In genomic region chr7:44472961-44473646, GRCm38 (mm10) we compare ENCODE assay signal across 9 mouse cellular contexts. TPM values are rescaled to one million over a fixed set of nuclear protein-coding genes. Genes with fewer than 3 reads are reported as not detected.
A peak's percentile ranks its signal among the peaks of the same experiment; 100 is the strongest.
DNase-seq lines count a peak whose midpoint lies in the region; ATAC-seq and TF ChIP-seq lines count a peak whose summit lies in the region.
"Had no signal": no experiment of that assay in that cellular context is flagged by ENCODE, and none has a peak within 500 bp of the region (broad histone marks: within the 10 kb centered on the region; RNA-seq: fewer than 3 reads in every experiment).

No protein-coding gene starts in this region.

- intact Hi-C loops in heart, postnatal 25 days (cut with DNase I): no loop called here

- no peak overlapping the region for H3K4me3 ChIP-seq in embryonic facial prominence, embryonic 13.5 days
- H3K4me3 ChIP-seq in lung, embryonic 14.5 days (ENCODE audit: low read depth, low read length): no peak overlapping the region

- H3K4me1 ChIP-seq in embryonic facial prominence, embryonic 13.5 days: peaks cover 28% of the 10 kb centered on the region
- peaks cover 23% of the 10 kb centered on the region for H3K4me1 ChIP-seq in lung, embryonic 14.5 days (ENCODE audit: insufficient read depth)

- peak; percentile 16 to 17 for DNase-seq in frontal cortex, postnatal 10 days (ENCODE audit: low spot score in 2 of 2)
- DNase-seq in frontal cortex, postnatal 36 days (ENCODE audit: low spot score in 2 of 2): no peak
- DNase-seq in heart, postnatal 25 days (ENCODE audit: low spot score): peak; percentile 54
- no peak for DNase-seq in lung, embryonic 14.5 days
- DNase-seq in urinary bladder, postnatal 10 days (ENCODE audit: low spot score): no peak
- DNase-seq in adrenal gland, adult 18-20 months (ENCODE audit: low spot score in 2 of 2): no peak

- peaks cover 51% of the 10 kb centered on the region for H3K27me3 ChIP-seq in embryonic facial prominence, embryonic 13.5 days
- peaks cover 10% of the 10 kb centered on the region; the same call in 1 of the 2 replicates for H3K27me3 ChIP-seq in lung, embryonic 14.5 days (ENCODE audit: insufficient read depth, low read length)

- no peaks in the 10 kb centered on the region for H3K36me3 ChIP-seq in embryonic facial prominence, embryonic 13.5 days
- H3K36me3 ChIP-seq in lung, embryonic 14.5 days (ENCODE audit: insufficient read depth): no peaks in the 10 kb centered on the region

- H3K9ac ChIP-seq in embryonic facial prominence, embryonic 13.5 days: peak overlapping the region; percentile 36; the same call in 1 of the 2 replicates
- H3K9ac ChIP-seq in lung, embryonic 14.5 days: peak overlapping the region; percentile 9; the same call in 1 of the 2 replicates

- no peak for ATAC-seq in embryonic facial prominence, embryonic 13.5 days (ENCODE audit: insufficient number of reproducible peaks, insufficient read depth, low FRiP score, low TSS enrichment, low read depth)
- peak; percentile 12; the same call in 1 of the 2 replicates for ATAC-seq in lung, embryonic 14.5 days (ENCODE audit: insufficient read depth)
- ATAC-seq in frontal cortex, adult (ENCODE audit: low TSS enrichment): no peak

- H3K9me3 ChIP-seq in embryonic facial prominence, embryonic 13.5 days: no peaks in the 10 kb centered on the region
- H3K9me3 ChIP-seq in lung, embryonic 14.5 days (ENCODE audit: low read depth, low read length): no peaks in the 10 kb centered on the region

- TF ChIP-seq CTCF in lung, embryonic 14.5 days (IDR thresholded peaks at IDR 0.05; ENCODE audit: low read depth): no peak

- 53% methylated on average over 9 of the region's 9 CpGs for WGBS in embryonic facial prominence, embryonic 13.5 days
- WGBS in lung, embryonic 14.5 days: 29% methylated on average over 9 of the region's 9 CpGs

- H3K4me2 ChIP-seq in embryonic facial prominence, embryonic 13.5 days: no peak overlapping the region
- H3K4me2 ChIP-seq in lung, embryonic 14.5 days: peak overlapping the region; percentile 31; the same call in 1 of the 2 replicates

- H3K27ac ChIP-seq in embryonic facial prominence, embryonic 13.5 days: no peak overlapping the region
- H3K27ac ChIP-seq in lung, embryonic 14.5 days (ENCODE audit: low read depth): peak overlapping the region; percentile 65; the same call in 1 of the 2 replicates

RNA-seq across cellular contexts. Expression of gene Josd2, which starts 5.3 kb away (rescaled TPM):
- 93.6 and 106 TPM in 2 replicates for polyA plus RNA-seq in embryonic facial prominence, embryonic 13.5 days (2015; fragmentation: Nextera tagmentation; extraction: Ambion mirVana)
- total RNA-seq in heart, postnatal 25 days (2021): 100 to 1,000 TPM; 158 to 161 TPM
- 82.7 and 87.6 TPM in 2 replicates for polyA plus RNA-seq in lung, embryonic 14.5 days (2014; fragmentation: Nextera tagmentation; extraction: Ambion mirVana)
- total RNA-seq in adrenal gland, adult 18-20 months (2021): 10 to 100 TPM; 40.0 to 42.6 TPM

RNA-seq across cellular contexts. Expression of gene Aspdh, which starts 7.9 kb away (rescaled TPM):
- 0.69 and 2.2 TPM in 2 replicates for polyA plus RNA-seq in embryonic facial prominence, embryonic 13.5 days (2015; fragmentation: Nextera tagmentation; extraction: Ambion mirVana)
- total RNA-seq in heart, postnatal 25 days (2021): 1 to 10 TPM in 1 of 2 experiments, under 1 TPM in 1; 0.70 to 1.3 TPM
- polyA plus RNA-seq in lung, embryonic 14.5 days (2014; fragmentation: Nextera tagmentation; extraction: Ambion mirVana): 0.28 TPM in 1 of 2 replicates, not detected in the other
- total RNA-seq in adrenal gland, adult 18-20 months (2021): not detected
- total RNA-seq: common myeloid progenitor, adult 5-6 weeks had no signal

RNA-seq across cellular contexts. Expression of gene Emc10, which starts 23.2 kb away (rescaled TPM):
- 126 and 129 TPM in 2 replicates for polyA plus RNA-seq in embryonic facial prominence, embryonic 13.5 days (2015; fragmentation: Nextera tagmentation; extraction: Ambion mirVana)
- 10 to 100 TPM; 96.9 to 99.6 TPM for total RNA-seq in heart, postnatal 25 days (2021)
- polyA plus RNA-seq in lung, embryonic 14.5 days (2014; fragmentation: Nextera tagmentation; extraction: Ambion mirVana): 122 and 133 TPM in 2 replicates
- 100 to 1,000 TPM in 1 of 2 experiments, 10 to 100 TPM in 1; 95.4 to 101 TPM for total RNA-seq in adrenal gland, adult 18-20 months (2021)

RNA-seq across cellular contexts. Expression of gene Fam71e1, which starts 23.3 kb away (rescaled TPM):
- polyA plus RNA-seq in embryonic facial prominence, embryonic 13.5 days (2015; fragmentation: Nextera tagmentation; extraction: Ambion mirVana): 19.9 and 22.4 TPM in 2 replicates
- 1 to 10 TPM; 3.7 to 4.0 TPM for total RNA-seq in heart, postnatal 25 days (2021)
- 9.1 and 11.3 TPM in 2 replicates for polyA plus RNA-seq in lung, embryonic 14.5 days (2014; fragmentation: Nextera tagmentation; extraction: Ambion mirVana)
- 1 to 10 TPM; 5.6 to 8.9 TPM for total RNA-seq in adrenal gland, adult 18-20 months (2021)
- total RNA-seq: common myeloid progenitor, adult 5-6 weeks had no signal

RNA-seq across cellular contexts. Expression of gene Lrrc4b, which starts 44.3 kb away (rescaled TPM):
- 1.5 and 1.6 TPM in 2 replicates for polyA plus RNA-seq in embryonic facial prominence, embryonic 13.5 days (2015; fragmentation: Nextera tagmentation; extraction: Ambion mirVana)
- 10 to 100 TPM; 27.9 to 32.7 TPM for total RNA-seq in heart, postnatal 25 days (2021)
- 1.5 TPM in 2 replicates for polyA plus RNA-seq in lung, embryonic 14.5 days (2014; fragmentation: Nextera tagmentation; extraction: Ambion mirVana)
- 1 to 10 TPM; 5.0 to 7.3 TPM for total RNA-seq in adrenal gland, adult 18-20 months (2021)
- total RNA-seq: common myeloid progenitor, adult 5-6 weeks had no signal

Comparison
In these comparisons a context has a peak if more than half of its experiments do, and no peak if none do; other contexts are left out.
1. DNase-seq: peak in frontal cortex, postnatal 10 days (2 of 2) and heart, postnatal 25 days (single experiment); none in frontal cortex, postnatal 36 days (0 of 2), lung, embryonic 14.5 days (single experiment), urinary bladder, postnatal 10 days (single experiment) and adrenal gland, adult 18-20 months (0 of 2).